Mouse (Mus musculus) ES-Bruce4 (cell line): ENCODE data around the gene Adarb2.

ENCODE experiments used
- CTCF ChIP-seq: IDR thresholded peaks from one replicate; pipeline ENCODE4 v1.8.1; 2011; ENCODE audit warnings: low read depth, low read length
- EP300 ChIP-seq: IDR thresholded peaks from 2 replicates; pipeline ENCODE4 v1.6.1; 2011; ENCODE audit warnings: low read depth, low read length; ENCODE audit not compliant: insufficient read depth

GRCm38 (mm10) chr13:8476237-8476636 is 273.6 kb downstream of the Adarb2 start:
- TF ChIP-seq CTCF (no peak), EP300 (no peak)
